Mouse (Mus musculus): ENCODE results near the gene Acmsd.

GRCm38 (mm10) chr1:127793459-127793858 is 64.2 kb downstream of the Acmsd start:
- no peak for TF ChIP-seq FOSL1 (IDR thresholded peaks at IDR 0.05; ENCODE audit: insufficient read depth, low read length, poor library complexity, severe bottlenecking)
- TF ChIP-seq CTCF (IDR thresholded peaks at IDR 0.05; ENCODE audit: control insufficient read depth, insufficient read depth, insufficient read length): no peak
- TF ChIP-seq MAX (IDR thresholded peaks at IDR 0.05): no peak
- no peak for TF ChIP-seq USF1 (IDR thresholded peaks at IDR 0.05; ENCODE audit: low read depth)
- no peak for TF ChIP-seq MYOD1 (IDR thresholded peaks at IDR 0.05; ENCODE audit: control insufficient read depth, insufficient read length, low read depth)
- TF ChIP-seq CEBPB (IDR thresholded peaks at IDR 0.05; ENCODE audit: low read depth): no peak
